In the genomic region with DNA sequence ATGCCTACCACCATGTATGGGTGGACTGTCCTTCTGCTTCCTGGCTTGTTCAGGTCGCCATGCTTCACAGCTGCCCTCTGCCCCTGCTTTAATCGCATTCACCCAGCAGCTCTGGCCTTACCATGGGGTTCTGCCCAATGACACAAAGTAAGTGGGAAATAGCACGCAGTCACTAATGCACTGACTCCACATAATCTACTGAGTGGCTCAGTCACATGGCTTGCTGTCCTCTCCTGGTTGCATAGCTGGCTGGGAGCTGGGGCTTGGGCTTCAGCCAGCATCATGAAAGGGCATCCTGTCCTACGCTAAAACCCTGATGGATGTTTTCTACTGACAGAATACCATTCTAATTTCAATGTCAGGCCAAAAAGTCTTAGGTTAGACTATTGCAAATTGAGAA, we compare ENCODE assay signal across 18 mouse cellular contexts.
"Had no signal": no experiment of that assay in that cellular context is flagged by ENCODE, and none has a peak within 500 bp of the region (broad histone marks: within the 10 kb centered on the region; RNA-seq: fewer than 3 reads in every experiment).

No protein-coding gene starts in this region.

- H3K4me2 ChIP-seq: limb, embryonic 12.5 days; liver, embryonic 13.5 days; lung, embryonic 15.5 days; midbrain, embryonic 11.5 days; midbrain, embryonic 15.5 days; neural tube, embryonic 12.5 days had no signal

- H3K27ac ChIP-seq: layer of hippocampus, adult 2 months; limb, embryonic 12.5 days; liver, embryonic 13.5 days; lung, embryonic 15.5 days; macrophage; midbrain, embryonic 15.5 days; neural tube, embryonic 12.5 days had no signal

- H3K9ac ChIP-seq: limb, embryonic 12.5 days; liver, embryonic 13.5 days; liver, postnatal 0 days; lung, embryonic 15.5 days; midbrain, embryonic 15.5 days; neural tube, embryonic 12.5 days had no signal

- H3K4me1 ChIP-seq: limb, embryonic 12.5 days; liver, embryonic 13.5 days; lung, embryonic 15.5 days; neural tube, embryonic 12.5 days had no signal

- ATAC-seq: liver, postnatal 0 days; midbrain, embryonic 15.5 days had no signal

- H3K4me3 ChIP-seq: layer of hippocampus, adult 2 months; limb, embryonic 12.5 days; liver, embryonic 13.5 days; lung, embryonic 15.5 days; megakaryocyte, embryonic 14.5 days; midbrain, embryonic 15.5 days; neural tube, embryonic 12.5 days had no signal

- H3K9me3 ChIP-seq: limb, embryonic 12.5 days; liver, embryonic 13.5 days; lung, embryonic 15.5 days; midbrain, embryonic 15.5 days; neural tube, embryonic 12.5 days had no signal

- DNase-seq: kidney, postnatal 10 days; kidney, postnatal 4 days; liver; liver, embryonic 13.5 days; liver, postnatal 0 days; lung, postnatal 14 days; retina, postnatal 1 day; right cerebral cortex, postnatal 14 days; thymus, adult 2 months; thymus, postnatal 25 days had no signal

- H3K27me3 ChIP-seq: limb, embryonic 12.5 days; liver, embryonic 13.5 days; lung, embryonic 15.5 days; megakaryocyte, embryonic 14.5 days; midbrain, embryonic 15.5 days; neural tube, embryonic 12.5 days had no signal

- H3K36me3 ChIP-seq: limb, embryonic 12.5 days; liver, embryonic 13.5 days; lung, embryonic 15.5 days; midbrain, embryonic 15.5 days; neural tube, embryonic 12.5 days had no signal
